Mouse (Mus musculus) stomach, embryonic 16.5 days (tissue): Measurements from ENCODE around the gene Rhbdf2. TPM values are rescaled to one million over a fixed set of nuclear protein-coding genes. Genes with fewer than 3 reads are reported as not detected.

Experiments used
- ATAC-seq: fragments of 200-750 bp; cut with Nextera tagmentation; 2 replicates; pipeline ENCODE4 v1.8.0; 2017; ENCODE audit warnings: moderate number of reproducible peaks, moderate TSS enrichment; ENCODE audit not compliant: insufficient read depth, low FRiP score
- H3K27ac ChIP-seq: fragments of 300-500 bp; sonication (generic); 2 replicates; pipeline ENCODE4 v1.5.1; 2014; ENCODE audit warnings: low read length
- H3K27me3 ChIP-seq: fragments of 300-500 bp; sonication (generic); 2 replicates; pipeline ENCODE4 v1.6.1; 2014; ENCODE audit warnings: low read length, control low read depth, mixed read lengths; ENCODE audit not compliant: control insufficient read depth, insufficient read depth
- H3K36me3 ChIP-seq: fragments of 300-500 bp; sonication (generic); 2 replicates; pipeline ENCODE4 v1.6.1; 2014; ENCODE audit warnings: low read length; ENCODE audit not compliant: control insufficient read depth, insufficient read depth
- H3K4me1 ChIP-seq: fragments of 300-500 bp; sonication (generic); 2 replicates; pipeline ENCODE4 v1.6.1; 2014; ENCODE audit warnings: low read length, control low read depth, mixed read lengths; ENCODE audit not compliant: control insufficient read depth, insufficient read depth
- H3K4me2 ChIP-seq: fragments of 300-500 bp; sonication (generic); 2 replicates; pipeline ENCODE4 v1.6.1; 2014; ENCODE audit warnings: low read depth, low read length, mixed read lengths
- H3K4me3 ChIP-seq: fragments of 300-500 bp; sonication (generic); replicated peaks from 2 replicates; pipeline ENCODE4 v1.5.1; 2014; ENCODE audit warnings: mild to moderate bottlenecking, low read length
- H3K9ac ChIP-seq: fragments of 300-500 bp; sonication (generic); 2 replicates; pipeline ENCODE4 v1.6.1; 2014; ENCODE audit warnings: low read length
- H3K9me3 ChIP-seq: fragments of 300-500 bp; sonication (generic); replicated peaks from 2 replicates; pipeline ENCODE4 v1.6.1; 2016; ENCODE audit warnings: low read length, control low read depth; ENCODE audit not compliant: control insufficient read depth
- WGBS: fragments of 180-500 bp; shearing (Covaris S2); extraction: QIAGEN DNeasy Blood & Tissue Kit; methylation state at CpG from one replicate; pipeline ENCODE4 v1.1.7; 2014; 5-methylcytosine and 5-hydroxymethylcytosine counted together
- polyA plus RNA-seq: library from polyadenylated mRNA; unstranded; fragments of >200 nt; fragmentation: Nextera tagmentation; extraction: Ambion mirVana; gene quantifications from 2 replicates; pipeline ENCODE4 v1.2.1, GENCODE M21; 2015

Gene Rhbdf2
- polyA plus RNA-seq, 1 experiment from 2014 or later: 8.2 TPM

GRCm38 (mm10) chr11:116661948-116662377 lies 35.1 kb upstream of the Rhbdf2 start:
- H3K27me3 ChIP-seq: peaks cover 3% of the 10 kb centered on the region; the same call in 1 of the 2 replicates
- H3K27ac ChIP-seq: no peak overlapping the region
- no peak for ATAC-seq
- no peak overlapping the region for H3K4me2 ChIP-seq
- 40% methylated on average over 8 of the region's 8 CpGs for WGBS
- peaks cover 23% of the 10 kb centered on the region for H3K4me1 ChIP-seq
- H3K4me3 ChIP-seq: no peak overlapping the region
- no peaks in the 10 kb centered on the region for H3K36me3 ChIP-seq
- H3K9me3 ChIP-seq: no peaks in the 10 kb centered on the region
- H3K9ac ChIP-seq: 0 out of 2 replicates have a peak overlapping the region, but pooled peaks have one; percentile 43

GRCm38 (mm10) chr11:116661291-116661947 lies 34.6 kb upstream of the Rhbdf2 start:
- Histone ChIP-seq H3K36me3 (no peaks in the 10 kb centered on the region), H3K4me3 (no peak overlapping the region), H3K4me1 (peaks cover 23% of the 10 kb centered on the region), H3K27ac (no peak overlapping the region), H3K9ac (0 out of 2 replicates have a peak overlapping the region, but pooled peaks have one; percentile 43), H3K4me2 (no peak overlapping the region), H3K9me3 (no peaks in the 10 kb centered on the region), H3K27me3 (peaks cover 3% of the 10 kb centered on the region; the same call in 1 of the 2 replicates)
- 37% methylated on average over 13 of the region's 13 CpGs for WGBS
- ATAC-seq: no peak

DNA sequence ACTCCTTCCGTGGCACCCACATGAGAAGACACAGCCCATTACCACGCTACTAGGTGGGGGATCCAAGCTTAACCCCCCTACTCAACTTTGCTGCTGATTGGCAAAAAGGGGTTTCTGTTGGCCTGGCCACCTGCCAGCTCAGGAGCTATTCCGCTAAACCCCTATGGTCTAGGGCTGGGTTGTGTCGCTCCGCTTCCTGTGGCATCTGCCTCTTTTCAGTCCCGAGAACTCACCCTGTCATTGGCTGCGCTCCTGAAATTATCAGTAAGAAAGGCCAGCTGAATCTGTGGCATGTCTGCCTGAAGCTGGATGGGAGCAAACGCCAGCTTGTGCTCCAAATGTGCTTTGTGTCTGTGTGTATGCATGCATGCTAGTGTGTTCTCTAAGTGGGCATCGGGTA lies 33.4 kb upstream of the Rhbdf2 start:
- 66% methylated on average over 9 of the region's 9 CpGs for WGBS

GRCm38 (mm10) chr11:116659027-116659621 lies 32.3 kb upstream of the Rhbdf2 start:
- Histone ChIP-seq H3K36me3 (no peaks in the 10 kb centered on the region), H3K27me3 (peaks cover 3% of the 10 kb centered on the region), H3K9me3 (no peaks in the 10 kb centered on the region), H3K27ac (no peak overlapping the region), H3K9ac (no peak overlapping the region), H3K4me1 (peaks cover 23% of the 10 kb centered on the region), H3K4me2 (no peak overlapping the region), H3K4me3 (no peak overlapping the region)
- WGBS: 68% methylated on average over 15 of the region's 15 CpGs
- no peak for ATAC-seq

More for the DNA sequence above, 33.4 kb upstream of the Rhbdf2 start:
- peaks cover 23% of the 10 kb centered on the region for H3K4me1 ChIP-seq
- H3K4me2 ChIP-seq: no peak overlapping the region
- no peaks in the 10 kb centered on the region for H3K36me3 ChIP-seq
- no peak overlapping the region for H3K9ac ChIP-seq
- no peak for ATAC-seq
- peaks cover 3% of the 10 kb centered on the region; the same call in 1 of the 2 replicates for H3K27me3 ChIP-seq
- no peaks in the 10 kb centered on the region for H3K9me3 ChIP-seq
- H3K4me3 ChIP-seq: no peak overlapping the region
- no peak overlapping the region for H3K27ac ChIP-seq

- ATAC-seq: peak; percentile 14; the same call in 1 of the 2 replicates
- 60% methylated on average over 10 of the region's 10 CpGs for WGBS
- Histone ChIP-seq H3K27me3 (peaks cover 3% of the 10 kb centered on the region), H3K9ac (peak overlapping the region; percentile 14; the same call in 1 of the 2 replicates), H3K4me3 (no peak overlapping the region), H3K9me3 (no peaks in the 10 kb centered on the region), H3K27ac (peak overlapping the region; percentile 86), H3K4me2 (peak overlapping the region; percentile 64; the same call in 1 of the 2 replicates), H3K4me1 (peaks cover 23% of the 10 kb centered on the region), H3K36me3 (no peaks in the 10 kb centered on the region)
Observed at GRCm38 (mm10) chr11:116658238-116658637, 31.4 kb upstream of the Rhbdf2 start.

DNA sequence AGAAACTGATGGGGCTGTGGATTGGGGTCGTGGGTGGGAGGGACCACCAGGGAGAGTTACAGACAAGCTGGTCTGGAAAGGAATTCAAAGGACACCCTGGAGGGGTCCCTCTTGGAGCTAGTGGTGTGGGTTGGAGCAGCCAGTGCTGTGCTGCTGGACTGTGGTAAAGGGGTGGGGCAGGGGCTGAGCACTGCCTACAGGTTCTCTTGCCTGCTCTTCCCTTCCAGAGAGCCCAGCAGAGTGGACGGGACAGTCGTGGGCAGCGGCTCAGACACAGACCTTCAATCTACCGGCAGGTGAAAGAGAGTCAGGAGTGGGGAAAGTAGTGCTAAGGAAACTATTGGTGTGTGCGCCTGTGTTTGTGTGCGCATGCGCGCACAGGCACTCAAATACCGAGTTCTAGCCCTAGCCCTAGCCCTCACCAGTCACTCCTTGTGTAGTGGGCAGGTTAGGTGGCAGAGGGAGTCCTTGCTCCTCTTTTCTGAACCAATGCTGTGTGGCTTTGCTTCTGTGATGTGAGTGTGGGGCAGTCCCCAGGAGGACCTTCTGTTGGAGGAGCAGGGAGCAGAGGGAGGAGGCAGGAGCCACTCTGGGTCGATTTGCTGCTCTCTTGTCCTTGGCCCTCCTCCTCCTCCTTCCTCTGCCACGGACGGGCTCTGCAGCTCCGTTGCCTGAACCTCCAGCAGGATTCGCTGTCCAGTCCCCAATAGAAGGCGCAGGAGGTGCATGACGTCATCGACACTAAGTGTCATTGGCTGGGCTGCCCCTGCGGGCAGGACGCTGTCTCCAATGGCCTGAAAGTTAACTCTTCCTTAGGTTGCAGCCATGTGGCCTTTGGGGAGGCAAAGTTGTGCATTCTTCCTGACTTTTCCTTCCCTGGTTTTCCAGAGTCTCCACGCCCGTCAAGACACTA lies 30.7 kb upstream of the Rhbdf2 start:
- Histone ChIP-seq H3K4me3 (peak overlapping the region; percentile 38), H3K4me1 (peaks cover 28% of the 10 kb centered on the region), H3K36me3 (no peaks in the 10 kb centered on the region), H3K9ac (peak overlapping the region; percentile 66), H3K9me3 (no peaks in the 10 kb centered on the region), H3K27ac (peak overlapping the region; percentile 86), H3K4me2 (peak overlapping the region; percentile 64), H3K27me3 (peaks cover 3% of the 10 kb centered on the region)
- WGBS: 12% methylated on average over 22 of the region's 22 CpGs
- ATAC-seq: peak; percentile 90

GRCm38 (mm10) chr11:116656348-116657191 lies 29.8 kb upstream of the Rhbdf2 start:
- peak overlapping the region; percentile 66; the same call in 1 of the 2 replicates for H3K9ac ChIP-seq
- H3K9me3 ChIP-seq: no peaks in the 10 kb centered on the region
- peaks cover 23% of the 10 kb centered on the region for H3K4me1 ChIP-seq
- no peak overlapping the region for H3K4me3 ChIP-seq
- no peak overlapping the region for H3K4me2 ChIP-seq
- peaks cover 8% of the 10 kb centered on the region for H3K27me3 ChIP-seq
- 68% methylated on average over 16 of the region's 16 CpGs for WGBS
- no peaks in the 10 kb centered on the region for H3K36me3 ChIP-seq
- ATAC-seq: no peak
- no peak overlapping the region; the same call in 1 of the 2 replicates for H3K27ac ChIP-seq

- Histone ChIP-seq H3K4me3 (peak within 1 kb of the TSS; percentile 56), H3K9me3 (no peaks in the 10 kb centered on the region), H3K27me3 (peaks cover 14% of the 10 kb centered on the region), H3K36me3 (no peaks in the 10 kb centered on the region), H3K4me1 (peaks cover 26% of the 10 kb centered on the region), H3K4me2 (peak within 1 kb of the TSS; percentile 88), H3K9ac (peak within 1 kb of the TSS; percentile 81), H3K27ac (no peak within 1 kb of the TSS)
- 5% methylated on average over 28 of the region's 28 CpGs for WGBS
- 0 out of 2 replicates have a peak, but pooled peaks have one; percentile 8 for ATAC-seq
Observed at GRCm38 (mm10) chr11:116654255-116654821, 27.5 kb upstream of the Rhbdf2 start, which contains the start of gene Cygb. Gene Cygb (minus strand): TSS chr11:116654313.
